Mouse (Mus musculus) common myeloid progenitor, adult 5-6 weeks (primary cell): ENCODE measurements at regions not wholly inside any gene's neighbourhood (a gene's known extent, or its start where the extent isn't known, plus 50 kb on each side); places are given as distances from the start of the nearest gene placed in this dataset.

Experiments used
- ATAC-seq: replicated peaks from 2 replicates; pipeline ENCODE4 v1.8.0; 2016; ENCODE audit warnings: low read depth, mild to moderate bottlenecking, moderate TSS enrichment, inconsistent platforms; ENCODE audit not compliant: poor library complexity, severe bottlenecking

DNA sequence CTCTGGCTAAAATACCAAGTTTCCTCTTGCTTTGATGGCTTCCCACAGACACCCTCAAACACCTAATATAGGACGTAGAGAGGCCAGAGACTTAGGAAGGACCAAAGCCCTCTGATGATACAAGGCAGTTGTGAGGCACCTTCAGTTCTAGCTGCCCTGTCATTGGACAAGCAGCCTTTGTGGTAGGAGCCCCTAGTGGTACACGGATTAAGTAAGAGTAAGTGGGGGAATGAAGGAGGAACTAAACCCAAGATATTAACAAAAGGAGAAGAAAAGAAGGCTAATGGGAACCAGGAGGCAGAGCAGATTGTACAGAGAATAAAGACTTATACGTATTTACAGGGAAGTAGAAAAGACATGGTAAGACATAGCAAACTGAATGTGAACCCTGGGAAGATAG lies 352.3 kb upstream of the Tmco5 start:
- ATAC-seq, result 0 out of 2 replicates have a peak, but pooled peaks have one; percentile 32

DNA sequence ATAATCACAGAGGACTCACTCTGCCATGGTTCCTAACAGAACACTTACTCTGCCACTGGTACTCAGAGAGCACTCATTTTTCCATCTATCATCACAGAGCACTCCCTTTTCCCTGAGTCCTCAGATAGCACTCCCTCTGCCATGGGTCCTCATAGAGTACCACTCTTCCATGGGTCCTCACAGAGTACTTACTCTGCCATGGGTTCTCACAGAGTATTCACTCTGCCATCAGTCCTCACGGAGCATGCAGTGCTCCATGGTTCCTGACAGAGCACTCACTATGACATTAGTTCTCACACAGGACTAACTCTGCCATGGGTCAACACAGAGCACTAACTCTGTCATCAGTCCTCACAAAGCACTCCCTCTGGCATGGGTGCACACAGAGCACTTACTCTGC lies 342.0 kb upstream of the Tmco5 start:
- ATAC-seq, result no peak

DNA sequence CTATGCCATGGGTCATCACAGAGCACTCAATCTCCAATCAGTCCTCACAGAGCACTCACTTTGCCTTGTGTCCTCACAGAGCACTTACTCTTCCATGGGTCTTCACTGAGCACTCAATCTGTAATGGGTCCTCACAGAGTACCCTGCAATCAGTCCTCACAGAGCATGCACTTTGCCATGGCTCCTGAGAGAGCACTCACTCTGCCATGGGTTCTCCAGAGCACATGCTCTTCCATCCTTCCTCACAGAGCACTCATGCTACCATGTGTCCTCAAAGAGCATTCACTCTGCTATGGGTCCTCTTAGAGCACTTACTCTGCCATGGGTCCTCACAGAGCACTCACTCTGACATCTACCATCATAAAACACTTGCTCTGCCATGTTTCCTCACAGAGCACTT lies 319.1 kb upstream of the Tmco5 start:
- ATAC-seq, result no peak

DNA sequence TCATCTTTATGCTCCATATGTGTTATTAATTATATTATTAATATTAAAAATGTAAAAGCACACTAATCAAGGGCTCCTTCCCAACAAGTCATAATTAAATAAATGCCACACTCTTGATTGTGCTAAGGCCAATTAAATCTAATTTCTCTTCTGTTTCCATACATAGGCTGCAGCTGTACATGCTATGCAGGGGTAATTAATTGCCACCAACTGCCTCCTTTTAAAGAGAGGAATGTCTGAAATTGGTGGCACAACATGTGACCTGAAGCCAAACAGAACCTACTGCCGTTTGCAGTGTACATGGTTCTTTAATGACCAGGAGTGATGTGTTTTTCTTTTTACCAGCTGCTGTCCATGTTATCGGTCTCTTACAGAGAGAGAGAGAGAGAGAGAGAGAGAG lies 294.5 kb upstream of the Tmco5 start:
- ATAC-seq, result no peak

DNA sequence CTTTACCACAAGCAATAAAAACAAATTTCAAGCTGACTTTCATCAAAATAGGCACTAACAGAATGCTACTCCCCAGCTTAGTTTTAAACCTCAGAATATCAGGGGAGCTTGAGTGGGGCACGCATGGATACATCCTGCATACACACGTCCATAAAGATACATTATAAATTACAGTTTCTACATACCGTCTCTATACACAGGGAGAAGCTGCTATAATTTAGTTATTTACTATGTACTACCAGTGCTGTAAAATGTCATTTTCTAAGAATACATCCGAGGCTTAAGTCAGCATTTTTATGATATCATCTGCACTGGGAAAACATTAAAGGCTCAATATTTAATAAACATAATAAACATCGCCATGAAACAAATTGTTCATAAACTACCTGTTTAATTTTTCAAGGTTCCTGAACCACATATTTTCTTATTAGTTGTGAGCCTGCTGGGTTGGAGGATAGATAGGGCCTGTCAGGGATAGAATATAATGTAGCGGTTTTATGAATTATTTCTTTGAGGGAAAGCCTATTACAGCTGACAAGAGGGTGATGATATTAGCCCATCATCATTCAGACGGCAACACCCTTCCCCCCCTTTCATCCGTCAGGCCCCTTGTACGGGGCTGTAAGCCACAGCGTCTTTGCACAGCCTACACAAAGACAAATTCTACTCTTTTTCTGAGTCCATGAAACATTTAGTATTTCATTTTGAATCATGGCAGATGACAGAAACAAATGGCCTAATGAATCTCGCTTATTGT lies 292.1 kb upstream of the Tmco5 start:
- no peak for ATAC-seq

DNA sequence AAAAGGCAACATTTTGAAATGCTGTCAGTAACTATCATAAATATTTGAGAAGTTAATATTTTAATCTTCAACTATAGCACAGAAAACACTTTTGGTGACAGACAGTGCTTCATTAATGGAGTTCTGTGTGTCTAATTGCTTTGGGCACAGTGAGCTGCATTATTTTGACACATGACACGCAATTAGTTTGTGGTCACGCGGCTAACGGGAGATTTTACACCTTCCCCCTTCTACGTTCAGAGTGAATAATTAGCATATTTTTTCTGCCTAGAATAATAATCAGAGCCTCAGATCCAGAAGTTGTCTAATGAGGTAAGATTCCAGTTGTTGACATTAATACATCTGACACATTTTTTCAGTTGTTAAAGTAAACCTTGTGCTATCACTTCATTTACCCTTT lies 272.6 kb upstream of the Tmco5 start:
- no peak for ATAC-seq

DNA sequence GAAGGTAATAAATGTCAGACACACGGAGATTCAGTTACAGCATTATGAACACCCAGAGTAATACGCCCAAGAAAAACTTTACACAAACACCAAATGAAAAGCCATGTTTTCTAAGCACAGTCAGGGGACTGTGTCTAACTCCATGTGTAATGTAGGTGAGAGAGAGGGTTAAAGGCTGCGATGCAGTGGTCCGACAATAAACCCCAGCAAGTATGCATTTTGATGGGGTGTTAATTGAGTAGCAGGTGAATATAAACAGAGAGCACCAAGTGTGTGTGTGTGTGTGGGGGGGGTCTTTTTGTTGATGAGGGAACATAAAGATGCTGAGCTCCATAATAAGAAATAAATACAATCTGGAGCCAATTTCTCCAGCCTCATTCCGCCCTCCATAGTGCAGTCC lies 238.6 kb upstream of the Tmco5 start:
- no peak for ATAC-seq

DNA sequence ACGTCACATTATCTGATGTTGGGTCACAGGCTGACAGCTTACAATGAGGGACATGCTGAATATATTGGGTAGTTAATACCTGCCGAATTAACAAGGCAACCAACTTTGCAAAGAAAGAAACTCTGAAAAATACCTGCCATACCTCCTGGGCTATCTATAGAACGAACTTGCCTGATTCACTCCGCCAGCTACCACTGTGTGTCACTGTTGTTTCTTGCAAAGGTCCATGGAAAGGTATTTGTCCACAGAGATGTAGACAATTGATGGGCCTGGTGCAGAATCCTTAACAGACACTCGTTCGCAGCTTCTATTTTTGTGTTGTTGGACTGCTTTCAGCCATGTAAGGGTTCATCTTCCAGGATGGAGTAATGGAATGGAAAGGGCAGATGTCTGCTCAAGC lies 226.4 kb upstream of the Tmco5 start:
- ATAC-seq, result no peak

DNA sequence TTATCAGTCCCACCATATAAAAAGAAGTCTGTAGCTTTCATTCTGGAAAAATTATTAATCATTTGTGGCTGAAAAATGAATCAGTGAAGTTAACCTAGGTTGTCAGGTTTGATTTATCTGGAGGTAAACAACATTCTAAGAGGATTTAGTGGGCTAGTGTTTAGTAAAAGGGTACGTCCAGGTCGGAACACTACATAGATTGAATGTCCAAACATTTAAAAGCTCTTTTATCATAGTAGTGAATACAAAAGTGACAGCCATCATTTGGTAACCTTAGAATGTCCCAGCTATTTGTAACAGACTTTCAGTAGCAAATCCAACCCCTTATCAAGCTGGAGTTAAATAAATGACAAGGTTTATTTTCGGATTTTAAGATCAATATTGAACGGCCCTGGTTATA lies 192.7 kb upstream of the Tmco5 start:
- ATAC-seq, result no peak

DNA sequence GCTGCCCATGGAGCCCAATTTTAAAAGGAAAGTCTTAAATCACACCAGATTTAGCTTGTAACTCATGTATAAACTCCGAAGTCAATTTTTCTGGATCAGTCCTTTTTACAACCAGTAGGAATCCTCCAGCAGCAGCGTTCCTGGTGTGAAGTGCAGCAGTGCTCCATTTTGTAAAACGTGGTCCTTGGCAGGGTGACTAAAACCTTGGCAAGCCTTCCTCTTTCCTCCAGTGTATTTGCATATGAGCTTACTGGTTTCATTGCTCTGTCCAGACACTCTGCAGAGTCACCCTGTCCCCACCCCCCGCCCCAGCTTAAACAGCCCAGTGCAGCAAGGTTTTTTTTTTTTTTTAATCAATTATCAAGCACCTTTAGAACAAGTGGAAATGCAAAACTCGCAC lies 180.9 kb upstream of the Tmco5 start:
- ATAC-seq, result no peak

DNA sequence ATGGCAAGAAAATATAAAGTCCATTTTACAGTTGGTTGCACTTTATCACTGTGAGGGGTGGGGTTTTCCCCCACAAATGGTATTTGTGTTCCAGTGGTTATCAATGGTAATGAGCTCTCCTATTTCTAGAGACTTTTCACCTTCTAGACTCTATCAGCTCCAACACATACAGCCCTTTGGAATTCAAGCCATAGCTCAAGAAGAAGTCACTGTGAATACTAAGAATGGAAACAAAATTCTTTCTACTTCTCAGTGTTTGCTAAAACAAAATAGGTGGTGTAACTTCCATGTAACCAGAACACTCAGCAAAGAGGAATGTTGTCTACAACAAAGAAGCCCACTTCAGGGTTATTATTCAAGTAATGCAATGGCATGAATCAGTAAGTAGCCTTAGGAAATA lies 173.8 kb upstream of the Tmco5 start:
- ATAC-seq, result no peak

DNA sequence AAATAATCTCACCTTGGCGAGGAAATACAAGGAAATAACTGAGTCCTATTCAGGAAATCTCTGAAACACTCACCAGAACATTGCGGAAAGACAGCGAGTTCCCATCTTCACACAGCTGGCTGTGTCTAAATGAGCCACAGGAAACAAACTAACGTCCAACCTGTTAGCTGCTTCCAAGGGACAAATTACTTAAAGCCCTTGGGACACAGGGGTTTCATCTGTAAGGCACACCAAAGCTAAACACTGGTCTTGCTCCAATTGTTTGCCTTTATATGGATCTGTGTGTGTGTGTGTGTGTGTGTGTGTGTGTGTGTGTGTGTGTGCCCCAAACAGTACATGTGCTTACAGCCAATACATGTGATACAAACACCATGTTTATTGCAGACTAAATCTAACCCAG lies 168.9 kb upstream of the Tmco5 start:
- no peak for ATAC-seq

DNA sequence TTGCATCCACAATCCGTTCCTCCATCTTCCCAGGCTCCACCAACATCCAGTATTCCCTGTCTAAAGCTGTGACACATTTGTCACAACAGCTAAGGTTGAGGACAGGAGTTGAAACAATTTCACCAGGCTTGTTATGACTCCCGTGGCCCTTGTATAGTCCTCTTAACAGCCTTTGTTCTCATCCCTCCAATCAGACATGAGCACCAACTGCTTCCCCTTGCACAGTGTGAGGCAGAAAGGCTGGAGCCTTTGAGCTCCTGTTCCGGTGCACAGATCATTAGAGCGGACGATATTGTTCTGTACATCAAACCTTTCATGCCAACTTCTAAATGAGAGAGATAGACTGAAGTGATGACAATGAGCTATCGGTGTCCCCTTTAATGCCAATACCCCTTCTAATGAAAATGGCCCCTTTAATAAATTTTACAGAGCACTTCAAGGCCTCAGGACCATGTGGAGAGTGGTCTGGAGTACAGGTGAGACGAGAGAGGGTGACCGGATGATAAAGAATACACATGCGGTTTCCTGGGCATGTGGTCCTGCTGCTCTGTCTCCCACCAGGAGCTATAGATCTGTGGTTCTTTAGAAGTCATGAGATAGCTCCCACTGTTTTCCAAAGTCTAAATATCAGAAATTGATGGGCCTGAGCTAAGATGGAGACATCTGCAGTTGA lies 161.8 kb upstream of the Tmco5 start:
- ATAC-seq, result no peak

DNA sequence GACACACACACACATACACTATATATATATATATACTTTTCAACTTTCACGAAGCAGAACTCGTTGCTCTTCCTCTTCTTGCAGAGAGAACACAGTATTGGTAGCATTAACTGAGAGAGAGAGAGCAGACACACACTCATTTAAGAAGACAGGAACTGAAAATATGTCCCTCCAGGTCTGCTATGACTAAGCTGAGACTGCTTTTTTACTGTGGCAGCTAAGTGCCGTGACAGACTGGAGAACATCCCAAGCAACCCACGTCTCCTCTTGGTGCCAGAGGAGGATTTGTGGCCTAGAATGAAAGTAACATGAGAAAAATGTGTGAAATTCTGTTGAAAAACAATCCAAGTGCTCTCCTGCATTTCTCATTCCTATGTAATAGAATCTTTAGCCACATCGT lies 159.9 kb upstream of the Tmco5 start:
- no peak for ATAC-seq

DNA sequence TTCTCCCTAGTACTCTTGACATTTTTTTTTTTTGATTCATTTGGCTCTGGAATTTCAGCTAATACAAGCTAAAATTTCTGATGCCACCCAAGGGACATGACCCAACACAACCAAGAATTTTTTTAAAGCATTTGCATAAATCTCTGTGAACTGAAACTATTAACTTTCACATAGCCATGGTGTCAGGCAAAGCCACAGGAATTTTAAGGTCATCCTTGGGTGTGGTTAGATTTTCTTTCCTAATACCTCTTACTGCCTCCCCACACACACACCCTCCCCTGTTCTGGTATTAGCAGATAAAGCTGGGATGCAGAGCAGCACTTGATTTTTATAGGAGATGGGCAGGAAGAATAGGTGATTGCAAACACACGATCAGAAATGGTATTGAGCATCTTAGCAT lies 150.9 kb upstream of the Tmco5 start:
- ATAC-seq, result no peak

DNA sequence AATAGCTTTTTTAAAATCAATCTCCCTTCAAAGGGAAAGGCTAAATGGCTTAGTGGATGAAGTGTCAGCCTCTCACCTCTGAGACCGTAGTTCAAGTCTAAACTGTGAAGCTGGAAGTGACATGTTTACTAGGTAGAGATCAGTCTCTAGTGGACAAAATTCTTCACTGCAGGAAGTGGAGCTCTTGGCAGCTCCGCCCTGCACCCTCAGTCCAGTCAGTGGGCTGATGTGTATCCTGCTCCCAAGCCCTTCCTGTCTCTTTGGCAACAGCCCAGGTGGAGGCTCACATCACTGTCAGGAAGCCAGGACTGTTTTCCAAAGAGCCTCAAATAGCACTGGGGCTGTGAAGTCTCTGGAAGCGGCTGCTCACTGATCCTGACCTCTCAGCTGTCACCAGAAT lies 142.8 kb upstream of the Tmco5 start:
- ATAC-seq, result 0 out of 2 replicates have a peak, but pooled peaks have one; percentile 25

DNA sequence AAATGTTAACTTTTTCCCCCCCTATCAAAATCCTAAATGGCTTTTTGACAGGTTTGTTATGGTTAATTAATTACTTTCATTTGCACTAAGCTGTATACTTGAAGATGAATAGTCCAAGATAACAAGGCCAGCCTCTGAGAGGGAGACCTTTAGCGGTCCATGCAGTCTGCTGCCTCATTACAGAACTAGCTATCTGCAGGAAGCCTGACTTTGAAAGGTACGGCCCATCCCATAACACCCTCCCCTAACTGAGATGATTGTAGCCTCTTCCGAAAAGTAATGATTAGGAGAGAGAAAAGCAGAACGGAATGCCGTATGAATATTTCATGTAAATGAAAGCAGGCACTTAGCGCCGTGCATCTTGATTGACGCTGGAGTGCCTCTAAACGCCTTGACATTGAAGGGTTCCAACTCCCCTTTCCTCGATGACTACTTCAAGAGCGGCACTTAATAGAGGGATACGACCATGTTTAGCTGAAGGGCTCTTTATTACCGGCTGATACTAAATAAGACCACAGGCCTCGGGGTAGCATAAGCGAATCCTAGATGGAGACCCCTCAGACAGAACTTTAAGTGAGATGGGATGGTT lies 109.9 kb upstream of the Tmco5 start:
- ATAC-seq, result no peak

DNA sequence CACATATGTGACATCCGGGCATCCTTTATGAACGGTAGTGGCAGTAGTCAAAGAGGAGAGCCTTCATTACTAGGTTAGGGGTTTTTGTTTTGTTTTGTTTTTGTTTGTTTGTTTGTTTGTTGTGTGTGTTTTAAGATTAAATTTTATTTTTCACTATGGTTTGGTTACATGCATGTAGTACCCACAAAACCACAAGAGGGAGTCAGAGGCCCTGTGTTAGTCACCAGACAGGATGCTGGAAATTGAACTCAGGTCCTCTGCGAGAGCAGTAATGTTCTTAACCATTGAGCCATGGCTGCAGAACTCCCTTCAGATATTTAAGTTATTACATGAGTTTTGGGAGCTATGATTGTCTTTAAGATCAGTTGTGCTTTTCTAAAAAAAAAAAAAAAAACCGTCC lies 109.3 kb upstream of the Tmco5 start:
- no peak for ATAC-seq

DNA sequence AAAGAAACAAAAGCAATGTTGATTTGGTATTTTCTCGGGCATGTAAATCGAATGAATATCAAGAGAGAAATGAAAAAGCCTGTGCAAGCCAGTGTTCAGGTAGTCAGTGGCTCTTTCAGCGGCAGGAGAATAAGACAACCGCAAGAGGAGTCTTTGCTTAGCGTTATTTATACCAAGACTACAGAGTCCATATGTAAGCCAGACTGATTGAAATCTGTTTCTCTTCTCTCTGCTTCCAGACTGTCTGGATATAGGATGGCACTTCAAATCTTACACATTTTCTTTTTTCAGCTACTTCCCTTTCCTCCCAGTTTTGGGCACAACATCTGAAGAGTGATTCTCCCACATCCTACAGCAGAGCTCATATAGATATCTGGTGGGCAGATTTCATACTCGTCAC lies 105.9 kb upstream of the Tmco5 start:
- ATAC-seq, result no peak

DNA sequence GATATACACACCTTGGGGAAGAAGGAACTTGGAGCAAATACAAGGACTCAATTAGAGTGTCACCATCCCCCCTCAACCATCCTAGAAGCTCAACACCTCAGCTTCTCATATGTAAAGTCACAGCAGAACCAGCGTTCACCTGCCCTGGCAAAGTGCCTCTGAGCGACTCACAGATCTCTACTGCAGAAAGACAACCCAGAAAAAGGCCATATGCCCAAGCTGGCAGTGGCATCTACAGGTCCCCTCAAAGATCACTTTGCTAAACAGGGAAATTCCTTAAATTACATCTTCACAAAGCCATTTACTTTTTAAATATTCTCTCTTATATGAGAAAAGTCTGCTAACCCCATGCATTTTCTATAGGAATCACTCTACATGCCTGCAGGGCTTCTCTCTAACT lies 78.3 kb upstream of the Tmco5 start:
- ATAC-seq, result no peak

DNA sequence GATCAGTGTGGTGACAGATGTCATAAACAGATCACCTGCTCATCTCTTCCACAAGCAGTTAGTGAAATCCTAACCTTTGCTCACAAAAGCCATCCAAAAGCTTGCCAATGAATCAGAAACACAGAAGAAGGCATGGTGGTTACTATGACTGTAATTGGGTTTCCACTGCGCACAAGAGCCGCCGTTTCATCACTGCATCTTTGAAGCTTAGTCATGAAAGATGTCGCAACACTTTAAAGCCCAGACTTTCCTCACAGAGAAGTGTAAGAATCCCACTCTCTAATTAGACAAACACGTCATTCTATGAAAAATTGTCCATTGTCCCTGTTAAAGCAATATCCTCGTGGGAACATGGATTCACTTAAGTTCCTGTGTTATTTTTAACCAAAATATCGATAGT lies 76.9 kb upstream of the Tmco5 start:
- ATAC-seq, result no peak

DNA sequence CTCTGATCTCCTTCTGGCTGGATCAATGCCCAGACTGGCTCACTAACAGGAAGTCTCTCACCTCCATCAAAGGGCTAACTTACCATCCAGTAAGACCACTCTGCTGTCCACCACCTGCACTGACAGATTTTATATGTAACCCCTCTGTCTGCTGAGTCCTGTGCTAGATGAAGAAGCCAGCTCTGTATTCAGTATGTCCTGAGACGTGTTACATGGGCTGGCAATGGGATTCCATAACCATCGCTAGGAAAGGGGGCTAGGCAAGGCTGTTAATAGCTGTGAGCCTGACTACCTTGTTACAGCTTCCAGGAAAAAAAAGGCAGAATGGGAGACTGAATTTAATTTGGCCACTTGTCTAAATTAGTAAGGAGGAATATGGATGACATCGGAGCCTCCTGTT lies 71.3 kb upstream of the Tmco5 start:
- ATAC-seq, result no peak
